Mouse (Mus musculus): ENCODE results near the gene Slc25a14. TPM values are rescaled to one million over a fixed set of nuclear protein-coding genes. Genes with fewer than 3 reads are reported as not detected.

Gene Slc25a14
- polyA plus RNA-seq (2014; fragmentation: Nextera tagmentation; extraction: Ambion mirVana): 6.8 and 9.6 TPM in 2 replicates

DNA sequence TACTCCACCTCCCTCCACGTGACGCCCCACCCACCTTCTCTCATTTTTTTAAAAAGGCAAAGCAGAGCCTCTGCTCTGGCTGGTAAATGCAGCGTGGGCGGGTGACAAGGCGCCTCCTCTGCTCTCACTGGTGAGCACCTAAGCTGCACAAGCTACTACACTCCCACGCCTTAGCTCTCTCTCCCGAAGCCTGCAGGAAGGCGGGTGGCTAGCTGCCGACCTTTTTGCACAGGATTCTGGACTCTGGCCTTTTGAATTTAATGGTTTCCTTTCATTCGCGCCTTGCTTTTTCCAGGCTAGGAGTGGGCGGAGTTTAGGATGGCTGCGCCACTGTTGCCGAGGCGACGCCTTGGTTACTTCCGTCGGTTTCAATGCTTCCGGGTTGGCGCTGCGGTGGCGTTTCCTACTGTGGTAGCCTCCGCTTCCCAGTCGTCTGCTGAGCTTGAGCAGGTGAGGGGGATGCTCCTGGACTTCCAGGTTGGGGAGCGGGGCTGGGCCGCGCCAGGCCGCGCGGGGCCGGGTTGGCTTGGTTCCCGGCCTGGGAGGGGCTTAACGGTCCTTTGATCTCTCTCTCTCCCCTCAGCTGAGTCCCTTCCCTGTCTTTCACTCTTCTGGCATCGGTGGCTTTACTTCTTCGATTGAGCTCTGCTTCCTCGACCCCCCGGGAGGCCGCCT lies at the start of gene Slc25a14:
Gene Slc25a14, plus strand, starts transcription at position 35 of the 675 bp plus-strand sequence.
- Histone ChIP-seq H3K27ac (replicated peaks in 1 of 2; ENCODE audit: control insufficient read depth in 1 of 2, insufficient read depth in 1 of 2, low read depth in 2 of 2, low read length in 2 of 2) (peak within 1 kb of the TSS; percentile 38 to 54), H3K4me1 (ENCODE audit: control insufficient read depth in 2 of 2, insufficient read depth in 2 of 2, low read length in 2 of 2) (no peaks in the 10 kb centered on the region)
- ATAC-seq (ENCODE audit: insufficient number of reproducible peaks, insufficient read depth, low FRiP score, low read depth): peak; percentile 78

DNA sequence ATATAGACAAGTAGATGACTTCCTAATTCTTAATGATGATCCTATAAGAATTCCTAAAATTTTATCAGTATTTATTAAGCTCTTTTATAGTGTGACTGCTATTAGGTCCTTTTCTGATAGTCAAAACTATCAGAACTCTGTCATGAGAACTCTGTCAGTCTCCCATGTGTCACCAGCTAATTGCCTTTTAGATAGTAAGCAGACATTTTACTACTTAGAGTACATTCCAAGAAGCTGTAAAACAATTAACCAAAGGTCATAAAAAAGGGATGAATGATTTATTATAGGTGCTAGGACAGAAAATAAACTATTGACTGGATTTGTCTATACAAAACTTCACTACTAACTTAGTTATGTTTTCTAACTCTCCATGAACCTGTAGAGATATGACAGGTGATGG lies 39.9 kb upstream of the Slc25a14 start:
- Histone ChIP-seq H3K27ac (replicated peaks in 1 of 2; ENCODE audit: control insufficient read depth in 1 of 2, insufficient read depth in 1 of 2, low read depth in 2 of 2, low read length in 2 of 2) (no peak overlapping the region), H3K4me3 (ENCODE audit: control insufficient read depth in 1 of 2, insufficient read depth in 1 of 2, low read depth in 1 of 2, low read length in 2 of 2) (no peak overlapping the region)
- no peak for ATAC-seq (ENCODE audit: insufficient number of reproducible peaks, insufficient read depth, low FRiP score, low read depth)

More for the DNA sequence above, at the start of gene Slc25a14:
- no peaks in the 10 kb centered on the region for H3K36me3 ChIP-seq (ENCODE audit: control insufficient read depth, insufficient read depth, low read length)
- H3K4me2 ChIP-seq (ENCODE audit: low read length): peak within 1 kb of the TSS; percentile 70
- no peaks in the 10 kb centered on the region for H3K9me3 ChIP-seq (ENCODE audit: control insufficient read depth, low read length)
- WGBS: 13% methylated on average over 37 of the region's 38 CpGs
- H3K27me3 ChIP-seq (ENCODE audit: control insufficient read depth, insufficient read depth, low read length): no peaks in the 10 kb centered on the region
- H3K9ac ChIP-seq (ENCODE audit: low read length): peak within 1 kb of the TSS; percentile 67
- peak within 1 kb of the TSS; percentile 59 to 80 for H3K4me3 ChIP-seq (ENCODE audit: control insufficient read depth in 1 of 2, insufficient read depth in 1 of 2, low read depth in 1 of 2, low read length in 2 of 2)

DNA sequence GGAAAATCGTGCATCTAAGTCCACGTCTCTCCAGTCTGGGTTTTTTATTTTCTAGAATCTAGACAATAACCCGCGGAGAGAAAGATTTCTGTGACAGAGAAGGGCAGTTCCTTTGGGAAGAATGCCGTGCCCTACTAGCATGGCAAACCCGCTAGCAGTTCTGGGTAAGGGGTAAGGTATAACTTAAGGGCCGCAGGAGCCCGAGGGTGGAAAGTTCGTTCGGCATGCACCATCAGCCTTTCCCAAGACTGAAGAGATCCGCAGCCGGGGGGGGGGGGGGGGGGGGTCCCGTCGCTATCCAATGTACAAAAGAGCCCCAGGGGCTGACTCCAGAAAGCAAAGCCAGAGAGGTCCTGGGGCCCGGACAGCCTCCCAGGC lies 29.5 kb upstream of the Slc25a14 start:
- peak overlapping the region; percentile 79 for H3K9ac ChIP-seq (ENCODE audit: low read length)
- peak overlapping the region; percentile 69 to 78 for H3K4me3 ChIP-seq (ENCODE audit: control insufficient read depth in 1 of 2, insufficient read depth in 1 of 2, low read depth in 1 of 2, low read length in 2 of 2)
- H3K9me3 ChIP-seq (ENCODE audit: control insufficient read depth, low read length): no peaks in the 10 kb centered on the region
- H3K27ac ChIP-seq (replicated peaks in 1 of 2; ENCODE audit: control insufficient read depth in 1 of 2, insufficient read depth in 1 of 2, low read depth in 2 of 2, low read length in 2 of 2): peak overlapping the region; percentile 80 to 81
- no peaks in the 10 kb centered on the region for H3K4me1 ChIP-seq (ENCODE audit: control insufficient read depth in 2 of 2, insufficient read depth in 2 of 2, low read length in 2 of 2)
- no peaks in the 10 kb centered on the region for H3K27me3 ChIP-seq (ENCODE audit: control insufficient read depth, insufficient read depth, low read length)
- H3K4me2 ChIP-seq (ENCODE audit: low read length): peak overlapping the region; percentile 67
- 23% methylated on average over 12 of the region's 15 CpGs for WGBS
- peaks cover 25% of the 10 kb centered on the region for H3K36me3 ChIP-seq (ENCODE audit: control insufficient read depth, insufficient read depth, low read length)
- ATAC-seq (ENCODE audit: insufficient number of reproducible peaks, insufficient read depth, low FRiP score, low read depth): no peak

More for the DNA sequence above, 39.9 kb upstream of the Slc25a14 start:
- no peaks in the 10 kb centered on the region for H3K9me3 ChIP-seq (ENCODE audit: control insufficient read depth, low read length)
- H3K36me3 ChIP-seq (ENCODE audit: control insufficient read depth, insufficient read depth, low read length): peaks cover 28% of the 10 kb centered on the region
- no peak overlapping the region for H3K9ac ChIP-seq (ENCODE audit: low read length)
- no peaks in the 10 kb centered on the region for H3K27me3 ChIP-seq (ENCODE audit: control insufficient read depth, insufficient read depth, low read length)
- no peaks in the 10 kb centered on the region for H3K4me1 ChIP-seq (ENCODE audit: control insufficient read depth in 2 of 2, insufficient read depth in 2 of 2, low read length in 2 of 2)
- no peak overlapping the region for H3K4me2 ChIP-seq (ENCODE audit: low read length)

DNA sequence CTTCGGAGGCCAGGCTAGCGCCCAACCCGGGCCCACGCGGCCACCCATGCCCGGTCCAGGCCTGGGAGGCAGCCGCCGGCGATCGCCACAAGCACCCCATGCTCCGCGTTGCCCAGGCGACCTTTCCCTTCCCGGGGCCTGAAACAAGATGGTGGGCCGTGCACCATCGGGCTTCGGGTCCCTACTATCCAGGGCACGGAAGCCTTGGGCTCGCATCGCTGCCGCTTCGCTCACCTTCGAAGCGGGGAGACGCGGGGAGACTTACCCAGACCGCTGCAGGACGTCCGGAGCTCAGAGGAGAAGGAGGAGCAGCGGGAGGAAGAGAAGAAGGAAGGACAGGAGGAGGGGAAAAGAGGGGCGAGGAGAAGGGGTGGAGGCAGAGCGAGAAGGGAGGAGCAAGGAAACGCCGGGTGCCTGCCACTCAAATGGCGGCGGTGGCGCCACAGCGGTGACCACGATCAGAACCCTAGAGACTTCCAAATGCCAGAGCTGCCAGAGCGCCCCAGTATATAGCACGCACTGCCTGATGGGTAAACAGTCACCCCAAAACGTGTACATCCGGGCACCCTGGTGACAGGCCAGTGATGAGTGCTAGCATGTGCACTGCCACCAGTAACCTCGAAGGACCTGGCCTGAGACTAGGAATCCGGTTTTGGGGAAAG lies 29.0 kb upstream of the Slc25a14 start, which contains the start of gene Zfp280c:
Gene Zfp280c, minus strand, starts transcription at position 406 of the 662 bp plus-strand sequence.
- ATAC-seq (ENCODE audit: insufficient number of reproducible peaks, insufficient read depth, low FRiP score, low read depth): peak; percentile 68
- Histone ChIP-seq H3K27ac (replicated peaks in 1 of 2; ENCODE audit: control insufficient read depth in 1 of 2, insufficient read depth in 1 of 2, low read depth in 2 of 2, low read length in 2 of 2) (peak within 1 kb of the TSS; percentile 80 to 81), H3K4me1 (ENCODE audit: control insufficient read depth in 2 of 2, insufficient read depth in 2 of 2, low read length in 2 of 2) (no peaks in the 10 kb centered on the region), H3K9ac (ENCODE audit: low read length) (peak within 1 kb of the TSS; percentile 79), H3K27me3 (ENCODE audit: control insufficient read depth, insufficient read depth, low read length) (no peaks in the 10 kb centered on the region), H3K9me3 (ENCODE audit: control insufficient read depth, low read length) (no peaks in the 10 kb centered on the region), H3K4me2 (ENCODE audit: low read length) (peak within 1 kb of the TSS; percentile 67), H3K36me3 (ENCODE audit: control insufficient read depth, insufficient read depth, low read length) (peaks cover 21% of the 10 kb centered on the region), H3K4me3 (ENCODE audit: control insufficient read depth in 1 of 2, insufficient read depth in 1 of 2, low read depth in 1 of 2, low read length in 2 of 2) (peak within 1 kb of the TSS; percentile 69 to 78)
- 18% methylated on average over 30 of the region's 45 CpGs for WGBS

DNA sequence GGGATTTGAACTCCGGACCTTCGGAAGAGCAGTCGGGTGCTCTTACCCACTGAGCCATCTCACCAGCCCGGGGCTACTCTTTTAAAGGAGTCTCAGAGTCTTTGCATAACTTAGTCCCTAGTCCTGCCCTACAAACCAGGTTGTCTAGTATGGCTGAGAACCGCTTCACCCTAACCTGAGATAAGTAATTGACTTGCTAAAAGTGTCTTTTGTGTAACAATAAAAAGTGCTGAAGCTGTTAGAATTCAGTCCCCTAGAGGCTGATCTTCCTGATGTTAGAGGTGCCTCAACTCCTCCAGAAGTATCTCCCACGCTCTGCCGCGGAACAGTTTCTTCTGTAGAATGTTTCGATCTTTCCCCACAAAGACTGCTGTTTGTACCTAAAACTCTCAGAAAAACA lies 27.2 kb upstream of the Slc25a14 start:
- no peak overlapping the region for H3K9ac ChIP-seq (ENCODE audit: low read length)
- no peak overlapping the region for H3K4me3 ChIP-seq (ENCODE audit: control insufficient read depth in 1 of 2, insufficient read depth in 1 of 2, low read depth in 1 of 2, low read length in 2 of 2)
- no peak overlapping the region for H3K4me2 ChIP-seq (ENCODE audit: low read length)
- H3K27me3 ChIP-seq (ENCODE audit: control insufficient read depth, insufficient read depth, low read length): no peaks in the 10 kb centered on the region
- WGBS: 75% methylated on average over 9 of the region's 9 CpGs
- no peak overlapping the region for H3K27ac ChIP-seq (replicated peaks in 1 of 2; ENCODE audit: control insufficient read depth in 1 of 2, insufficient read depth in 1 of 2, low read depth in 2 of 2, low read length in 2 of 2)
- H3K4me1 ChIP-seq (ENCODE audit: control insufficient read depth in 2 of 2, insufficient read depth in 2 of 2, low read length in 2 of 2): no peaks in the 10 kb centered on the region
- no peaks in the 10 kb centered on the region for H3K9me3 ChIP-seq (ENCODE audit: control insufficient read depth, low read length)
- ATAC-seq (ENCODE audit: insufficient number of reproducible peaks, insufficient read depth, low FRiP score, low read depth): no peak
- H3K36me3 ChIP-seq (ENCODE audit: control insufficient read depth, insufficient read depth, low read length): peaks cover 7% of the 10 kb centered on the region

DNA sequence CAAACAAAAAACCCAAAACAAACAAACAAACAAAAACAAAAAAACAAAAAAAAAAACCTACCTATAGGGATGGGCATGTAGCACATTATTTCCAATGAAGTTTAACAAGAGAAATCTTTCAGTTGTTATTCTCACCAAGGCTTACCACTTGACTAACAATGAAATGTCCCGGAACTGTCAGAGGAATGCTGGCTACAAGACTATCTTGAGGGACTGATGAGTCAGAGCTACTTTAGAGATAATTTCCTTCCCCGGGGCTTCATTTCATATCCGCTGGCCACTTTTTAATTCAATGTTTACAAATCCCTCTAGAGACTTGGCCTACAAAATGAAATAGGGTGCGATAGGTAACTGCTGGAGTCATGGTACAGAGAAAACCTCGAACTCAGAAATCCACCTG lies 26.3 kb upstream of the Slc25a14 start:
- Histone ChIP-seq H3K4me1 (ENCODE audit: control insufficient read depth in 2 of 2, insufficient read depth in 2 of 2, low read length in 2 of 2) (no peaks in the 10 kb centered on the region), H3K9me3 (ENCODE audit: control insufficient read depth, low read length) (no peaks in the 10 kb centered on the region), H3K27me3 (ENCODE audit: control insufficient read depth, insufficient read depth, low read length) (no peaks in the 10 kb centered on the region), H3K4me3 (ENCODE audit: control insufficient read depth in 1 of 2, insufficient read depth in 1 of 2, low read depth in 1 of 2, low read length in 2 of 2) (no peak overlapping the region), H3K36me3 (ENCODE audit: control insufficient read depth, insufficient read depth, low read length) (no peaks in the 10 kb centered on the region), H3K9ac (ENCODE audit: low read length) (no peak overlapping the region), H3K4me2 (ENCODE audit: low read length) (no peak overlapping the region), H3K27ac (replicated peaks in 1 of 2; ENCODE audit: control insufficient read depth in 1 of 2, insufficient read depth in 1 of 2, low read depth in 2 of 2, low read length in 2 of 2) (no peak overlapping the region)
- no peak for ATAC-seq (ENCODE audit: insufficient number of reproducible peaks, insufficient read depth, low FRiP score, low read depth)
- WGBS: 58% methylated on average over 5 of the region's 5 CpGs

DNA sequence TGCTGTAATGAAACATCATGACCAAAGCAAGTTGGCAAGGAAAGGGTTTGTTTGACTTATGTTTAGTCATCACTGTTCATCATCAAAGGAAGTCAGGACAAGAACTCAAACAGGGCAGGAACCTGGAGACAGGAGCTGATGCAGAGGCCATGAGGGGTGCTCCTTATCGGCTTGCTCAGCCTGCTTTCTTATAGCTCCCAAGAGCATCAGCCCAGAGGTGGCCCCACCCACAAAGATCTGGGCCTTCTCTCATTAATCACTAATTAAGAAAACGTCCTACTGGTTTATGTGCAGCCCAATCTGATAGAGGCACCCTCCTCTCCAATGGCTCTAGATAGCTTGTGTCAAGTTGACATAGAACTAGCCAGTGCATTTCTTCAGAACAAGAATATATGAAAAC lies 18.3 kb upstream of the Slc25a14 start:
- Histone ChIP-seq H3K9me3 (ENCODE audit: control insufficient read depth, low read length) (no peaks in the 10 kb centered on the region), H3K9ac (ENCODE audit: low read length) (no peak overlapping the region), H3K27ac (replicated peaks in 1 of 2; ENCODE audit: control insufficient read depth in 1 of 2, insufficient read depth in 1 of 2, low read depth in 2 of 2, low read length in 2 of 2) (no peak overlapping the region), H3K36me3 (ENCODE audit: control insufficient read depth, insufficient read depth, low read length) (no peaks in the 10 kb centered on the region), H3K27me3 (ENCODE audit: control insufficient read depth, insufficient read depth, low read length) (no peaks in the 10 kb centered on the region), H3K4me2 (ENCODE audit: low read length) (no peak overlapping the region), H3K4me3 (ENCODE audit: control insufficient read depth in 1 of 2, insufficient read depth in 1 of 2, low read depth in 1 of 2, low read length in 2 of 2) (no peak overlapping the region), H3K4me1 (ENCODE audit: control insufficient read depth in 2 of 2, insufficient read depth in 2 of 2, low read length in 2 of 2) (no peaks in the 10 kb centered on the region)
- WGBS: 50% methylated on average over 2 of the region's 2 CpGs
- no peak for ATAC-seq (ENCODE audit: insufficient number of reproducible peaks, insufficient read depth, low FRiP score, low read depth)

All from heart, embryonic 14.5 days (tissue).